Mouse (Mus musculus): Measurements from ENCODE around the gene Syngr3.
"Not testable (repeated sequence)": the region's sequence is repeated elsewhere in the genome, so short reads cannot be mapped to it uniquely, and the experiment has no call there.

Syngr3 gene

DNA sequence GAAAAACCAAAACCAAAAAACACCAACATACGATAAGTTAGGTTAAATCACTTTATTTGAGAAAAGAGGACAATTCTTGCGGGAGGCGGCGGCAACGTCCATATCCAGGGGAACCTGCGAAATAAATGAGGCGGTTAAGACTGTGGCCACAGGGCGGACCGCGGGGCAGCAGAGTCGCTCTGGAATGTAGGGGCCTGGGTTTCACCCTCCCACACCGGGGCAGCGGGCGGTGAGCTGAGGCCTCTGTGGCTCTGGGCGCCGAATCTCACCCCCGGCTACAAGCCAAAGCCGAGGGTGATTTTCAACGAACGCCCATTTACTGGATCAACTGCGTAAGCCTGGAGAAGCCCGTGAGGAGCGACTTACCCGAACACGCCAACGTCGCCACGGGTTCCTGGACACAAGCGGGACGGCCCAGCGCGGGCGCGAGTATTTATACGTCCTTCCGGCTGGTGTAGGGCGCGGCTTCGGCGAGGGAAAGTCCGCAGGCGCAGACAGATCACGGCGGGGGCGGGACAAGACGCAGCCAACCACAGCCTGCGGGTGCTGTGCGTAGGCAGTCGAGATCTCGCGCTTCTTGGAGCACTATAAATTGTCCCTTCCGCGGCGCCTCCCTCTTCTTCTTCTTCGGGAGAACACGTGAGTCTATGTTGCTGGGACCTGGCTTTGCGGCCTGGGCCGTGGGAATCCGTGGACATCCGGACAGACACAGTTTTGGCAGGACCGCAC is 29.9 kb upstream of the Syngr3 start:
- DNase-seq (ENCODE audit: low spot score), result peak; percentile 92

DNA sequence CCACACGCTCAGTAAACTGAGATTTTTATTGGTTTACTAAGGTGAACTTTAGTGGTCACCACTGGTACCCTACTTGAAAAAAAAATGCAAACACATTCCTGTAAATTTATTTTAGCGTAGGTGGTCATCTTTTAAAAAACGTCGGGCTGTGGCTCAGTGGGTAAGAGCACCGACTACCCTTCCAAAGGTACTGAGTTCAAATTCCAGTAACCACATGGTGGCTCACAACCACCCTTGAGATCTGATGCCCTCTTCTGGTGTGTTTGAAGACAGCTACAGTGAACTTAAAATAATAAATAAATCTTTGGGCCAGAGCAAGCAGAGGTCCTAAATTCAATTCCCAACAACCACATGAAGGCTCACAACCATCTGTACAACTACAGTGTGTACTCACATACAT is 29.2 kb upstream of the Syngr3 start:
- DNase-seq (ENCODE audit: low spot score), result not testable (repeated sequence)

DNA sequence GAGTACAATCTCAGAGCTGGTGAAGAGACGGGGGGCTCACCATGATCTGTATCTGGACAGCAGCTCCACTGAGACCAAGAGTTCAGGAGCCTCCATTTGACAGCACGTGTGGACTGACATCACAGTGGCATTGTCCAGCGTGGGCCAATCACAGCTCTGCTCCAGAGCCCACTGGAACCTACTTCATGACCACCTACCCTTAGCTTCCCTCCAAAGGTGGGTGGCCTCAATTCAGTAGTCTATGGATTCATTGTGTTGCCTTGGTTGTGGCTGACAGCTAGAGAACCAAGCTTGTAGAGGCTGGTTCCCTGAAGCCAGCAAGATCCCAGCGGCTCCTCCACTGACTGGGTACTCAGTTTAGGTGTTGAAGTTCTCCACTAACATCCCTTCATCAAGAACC is 28.2 kb upstream of the Syngr3 start, which contains the start of the genes Rnf151 and Rps2:
TSS of gene Rnf151 (minus strand) at position 121 of the 400 bp plus-strand sequence.
TSS of gene Rps2 (plus strand) at position 174 of the 400 bp plus-strand sequence.
- DNase-seq (ENCODE audit: low spot score), result no peak

DNA sequence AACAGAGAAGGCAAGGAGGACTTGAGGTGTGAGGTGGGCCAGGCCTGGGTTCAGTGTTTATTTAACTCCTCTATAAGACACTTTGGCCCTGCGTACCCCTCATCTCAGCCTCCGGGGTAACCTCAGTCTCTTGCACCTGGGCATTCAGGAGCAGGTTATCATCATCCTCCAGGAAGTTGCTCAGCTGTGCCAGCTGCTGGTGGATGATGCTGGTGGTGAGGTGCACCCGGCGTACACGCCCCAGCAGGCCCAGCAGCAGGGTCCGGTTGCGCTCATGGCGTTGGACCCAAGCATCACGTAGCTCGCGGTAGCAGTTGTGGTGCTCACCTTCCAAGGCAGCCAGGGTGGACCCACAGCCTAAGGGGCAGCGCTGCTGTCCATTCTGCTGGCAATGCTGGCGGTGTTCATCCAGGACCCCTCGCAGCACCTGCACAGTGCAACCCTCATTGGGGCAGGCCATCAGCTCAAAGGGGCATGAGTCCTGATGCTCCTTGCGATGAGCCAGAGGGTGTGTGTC is 26.5 kb upstream of the Syngr3 start:
- DNase-seq (ENCODE audit: low spot score), result no peak

DNA sequence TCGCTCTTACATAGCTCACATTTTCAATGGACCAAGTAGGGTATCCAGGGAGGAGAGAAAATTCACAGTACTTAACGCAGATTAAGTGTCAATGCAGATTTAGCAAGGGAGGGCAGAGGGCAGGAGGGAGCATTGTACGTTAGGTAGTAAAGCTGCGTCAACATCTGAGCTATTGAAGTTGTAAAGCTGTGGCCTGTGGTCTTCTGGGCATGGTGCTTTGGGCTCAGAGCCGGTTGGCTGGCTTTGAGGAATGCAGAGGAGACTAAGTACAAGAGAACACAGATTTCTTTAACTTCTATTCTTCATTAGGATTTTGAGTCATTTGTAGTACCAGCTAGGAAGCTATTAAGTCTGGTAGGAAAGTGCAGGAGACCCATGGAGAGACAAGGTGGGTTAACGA is 25.8 kb upstream of the Syngr3 start:
- no peak for DNase-seq (ENCODE audit: low spot score)

DNA sequence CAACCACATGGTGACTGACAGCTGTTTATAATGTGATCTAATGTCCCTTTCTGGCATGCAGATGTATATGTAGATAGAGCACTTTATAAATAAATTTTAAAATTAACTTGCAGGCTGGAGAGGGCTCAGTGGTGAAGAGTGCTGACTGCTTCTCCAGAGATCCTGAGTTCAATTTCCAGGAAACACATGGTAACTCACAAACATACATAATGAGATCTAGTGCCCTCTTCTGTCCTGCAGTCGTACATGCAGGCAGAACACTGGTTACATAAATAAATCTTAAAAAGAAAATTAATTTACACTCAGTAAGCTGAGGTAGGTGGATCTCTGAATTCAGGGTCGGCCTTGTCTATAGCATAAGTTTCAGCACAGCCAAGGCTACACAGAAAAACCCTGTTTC is 18.9 kb upstream of the Syngr3 start:
- DNase-seq (ENCODE audit: low spot score), result no peak

DNA sequence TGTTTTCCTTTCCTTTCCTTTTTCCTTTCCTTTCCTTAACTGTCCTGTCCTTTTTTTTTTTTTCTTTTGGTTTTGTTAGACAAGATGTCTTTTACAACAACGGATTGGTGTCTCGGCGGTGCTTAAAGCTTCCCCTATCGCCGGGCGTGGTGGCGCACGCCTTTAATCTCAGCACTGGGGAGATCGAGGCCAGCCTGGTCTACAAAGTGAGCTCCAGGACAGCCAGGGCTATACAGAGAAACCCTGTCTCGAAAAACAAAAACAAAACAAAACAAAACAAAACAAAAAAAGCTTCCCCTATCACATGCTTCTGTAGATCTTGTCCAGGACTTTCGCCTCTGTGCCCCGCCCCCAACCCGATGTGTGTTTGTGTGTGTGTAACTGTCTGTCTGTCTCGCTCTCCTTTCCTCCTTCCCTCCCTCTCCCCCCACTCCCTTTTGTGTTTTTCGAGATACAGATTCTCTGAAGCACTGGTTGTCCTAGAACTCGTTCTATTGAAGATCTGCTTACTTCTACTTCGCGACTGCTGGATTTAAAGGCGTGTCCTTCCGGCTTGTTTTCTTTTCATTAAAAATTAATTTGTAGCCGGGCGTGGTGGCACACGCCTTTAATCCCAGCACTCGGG is 18.2 kb upstream of the Syngr3 start:
- no peak for DNase-seq (ENCODE audit: low spot score)

DNA sequence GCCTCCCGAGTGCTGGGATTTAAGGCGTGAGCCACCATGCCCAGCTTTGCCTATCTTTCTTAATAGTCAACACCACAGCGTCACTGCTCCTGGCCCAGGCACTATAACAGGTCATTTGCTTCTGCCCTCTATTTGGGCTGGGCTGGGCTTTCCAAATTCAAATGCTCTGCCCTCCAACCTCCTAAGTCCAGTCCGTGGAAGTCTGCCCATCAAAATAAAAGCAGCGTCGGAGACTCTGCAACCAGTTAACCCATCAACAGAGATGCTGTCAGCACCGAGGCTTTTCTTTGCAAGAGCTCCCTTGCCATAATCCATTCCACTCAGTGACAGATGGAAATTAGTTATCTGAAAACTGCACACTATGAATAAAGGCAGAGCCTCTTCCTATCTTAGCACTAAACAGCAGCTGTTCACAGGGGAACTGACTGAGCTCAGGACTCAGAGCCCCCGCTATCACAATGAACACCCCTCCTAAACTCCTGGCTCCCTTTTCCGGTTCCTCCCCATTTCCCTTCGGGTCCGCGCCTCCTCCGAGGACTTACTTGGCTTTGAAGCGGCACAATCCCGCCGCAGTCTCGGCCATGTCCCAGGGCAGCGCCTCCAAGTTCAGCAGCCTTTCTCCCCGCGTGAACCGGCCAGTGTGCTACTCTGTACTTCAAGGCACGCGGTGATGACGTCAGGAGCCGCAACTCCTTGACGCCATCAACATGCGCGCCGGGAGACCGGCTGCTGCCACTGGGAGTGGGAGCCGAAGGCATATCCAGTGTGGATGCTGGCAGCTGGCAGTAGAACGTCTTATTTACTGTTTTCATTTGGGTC is 17.4 kb upstream of the Syngr3 start, which contains the start of gene Tbl3:
TSS of gene Tbl3 (minus strand) at position 679 of the 819 bp plus-strand sequence.
- DNase-seq (ENCODE audit: low spot score), result peak; percentile 89

DNA sequence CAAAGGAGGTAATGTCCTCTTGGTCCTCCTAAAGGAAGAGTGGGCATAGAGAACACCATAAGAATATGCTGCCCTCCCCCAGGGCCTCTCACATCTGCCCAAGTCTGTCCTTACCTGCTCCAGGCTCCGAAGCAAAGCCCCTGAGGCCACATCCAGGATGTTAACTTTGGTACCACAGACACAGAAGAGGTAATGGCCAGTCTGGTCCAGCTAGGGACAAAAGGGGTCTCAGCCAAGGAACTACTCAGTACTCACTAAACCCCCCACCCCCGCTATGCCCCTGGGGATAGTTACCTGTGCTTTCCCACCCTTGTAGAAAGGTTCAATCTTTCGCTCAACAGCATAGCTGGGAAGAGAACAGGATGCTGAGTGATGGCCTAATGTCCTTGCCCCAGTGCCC is 16.1 kb upstream of the Syngr3 start:
- DNase-seq (ENCODE audit: low spot score), result no peak

DNA sequence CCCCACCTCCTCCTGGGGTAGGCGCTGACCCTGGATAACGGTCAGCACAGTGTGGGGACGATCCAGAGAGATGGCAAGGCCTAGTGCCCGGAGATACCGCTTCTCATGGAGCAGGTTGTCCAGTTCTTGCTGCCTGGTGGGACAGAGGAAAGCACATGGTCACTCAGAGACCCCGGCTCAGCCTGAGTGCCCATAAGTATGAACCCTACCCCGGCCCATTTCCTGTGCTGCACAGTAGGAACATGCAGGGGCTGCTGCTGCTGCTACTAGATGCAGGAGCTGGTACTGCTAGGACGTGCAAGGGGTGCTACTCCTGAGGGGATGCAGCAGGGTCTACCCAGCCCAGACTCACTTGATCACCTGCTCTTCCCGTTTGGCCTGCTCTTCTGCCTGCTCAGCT is 11.5 kb upstream of the Syngr3 start:
- no peak for DNase-seq (ENCODE audit: low spot score)

DNA sequence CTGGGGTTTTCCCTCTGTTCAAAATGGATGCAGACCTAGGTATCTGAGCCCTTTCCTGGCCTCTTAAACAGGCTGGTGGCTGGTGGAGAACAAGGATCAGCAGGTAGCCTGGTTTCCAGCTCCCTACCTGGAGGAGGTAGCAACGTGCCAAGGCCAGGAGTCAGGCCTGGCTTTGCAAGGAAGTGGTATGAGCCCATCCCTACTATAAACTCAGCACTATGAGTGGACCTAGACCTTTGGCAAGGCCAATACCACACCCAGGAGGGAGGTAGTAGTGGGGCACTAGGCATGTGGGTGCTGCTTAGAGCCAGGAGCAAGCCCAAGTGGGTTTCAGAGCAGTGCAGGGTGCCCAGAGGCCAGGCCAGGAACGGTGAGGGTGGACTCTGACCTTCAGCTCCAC is 9.7 kb upstream of the Syngr3 start:
- DNase-seq (ENCODE audit: low spot score), result no peak

DNA sequence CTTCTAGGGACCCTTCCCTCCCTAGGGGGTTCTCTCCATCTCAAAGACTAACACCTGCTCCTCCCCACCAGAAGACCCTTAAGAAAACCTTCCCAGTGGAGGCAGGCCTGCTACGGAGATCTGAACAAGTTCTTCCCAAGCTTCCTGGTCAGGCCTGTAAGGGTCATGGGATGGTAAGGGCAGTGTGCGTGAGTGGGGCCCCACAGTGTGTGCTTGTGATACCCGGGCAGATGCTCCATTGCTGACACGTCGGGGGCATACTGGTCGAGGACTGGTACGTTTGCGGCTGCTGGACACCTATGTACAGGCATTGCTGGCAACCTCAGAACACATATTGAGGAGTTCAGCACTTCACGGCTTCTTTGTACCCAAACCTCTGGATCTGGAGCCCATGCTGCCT is 9.0 kb upstream of the Syngr3 start:
- DNase-seq (ENCODE audit: low spot score), result no peak

DNA sequence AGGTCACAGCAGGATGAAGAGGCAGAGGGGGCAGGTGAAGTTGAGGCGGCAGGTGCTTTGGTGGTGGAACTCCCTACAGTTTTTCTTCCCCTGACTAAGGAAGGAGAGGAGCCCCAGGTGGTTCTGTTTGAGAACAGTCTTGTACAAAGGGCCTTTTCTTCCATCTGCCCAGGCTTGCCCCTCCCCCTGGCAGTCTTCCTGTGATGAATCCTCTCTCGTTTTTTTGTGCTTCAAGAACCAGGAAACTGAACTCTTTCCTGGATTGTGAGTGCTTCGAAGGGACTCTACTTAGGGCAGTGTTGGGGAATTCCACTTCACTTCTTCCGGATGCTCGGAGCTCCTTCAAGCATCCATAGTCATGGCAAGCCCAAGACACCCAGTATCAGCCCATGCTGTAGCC is 8.2 kb upstream of the Syngr3 start:
- DNase-seq (ENCODE audit: low spot score), result no peak

DNA sequence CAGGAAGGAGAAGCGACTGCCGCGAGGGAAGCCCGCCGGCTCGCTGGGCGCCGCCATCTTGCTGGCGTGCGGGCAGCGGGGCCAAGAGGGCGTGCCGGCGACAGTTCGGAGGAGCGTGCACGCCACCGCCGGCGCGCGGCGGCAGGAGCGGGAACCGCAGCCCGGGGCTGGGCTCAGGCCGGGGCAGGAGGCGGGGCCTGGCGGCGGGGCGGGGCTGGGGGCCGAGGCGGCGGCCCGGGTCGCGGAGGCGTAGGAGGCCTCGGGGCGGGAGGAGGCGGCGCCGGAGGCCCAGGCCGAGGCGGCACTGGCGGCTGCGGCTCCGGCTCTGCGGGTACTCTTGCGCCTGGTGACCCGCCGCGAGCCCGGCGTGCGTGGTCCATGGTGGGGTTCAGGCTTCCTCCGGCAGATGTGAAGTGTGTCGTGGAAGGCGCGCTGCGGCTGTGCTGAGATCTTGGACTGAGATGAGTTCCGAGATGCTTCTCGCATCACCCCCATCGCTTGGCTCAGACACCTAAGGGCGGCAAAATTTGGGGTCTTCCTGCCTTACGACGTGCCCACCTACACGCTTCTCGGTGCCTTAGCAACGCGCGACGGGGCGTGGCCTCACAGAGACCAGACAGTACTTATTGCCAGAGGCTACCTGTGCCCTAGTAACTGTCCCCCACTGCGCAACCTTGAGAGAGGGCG is 6.4 kb upstream of the Syngr3 start, which contains the start of the genes Gfer and Noxo1:
TSS of gene Gfer (minus strand) at position 146 of the 687 bp plus-strand sequence.
TSS of gene Noxo1 (plus strand) at position 224 of the 687 bp plus-strand sequence.
- DNase-seq (ENCODE audit: low spot score), result peak; percentile 67

DNA sequence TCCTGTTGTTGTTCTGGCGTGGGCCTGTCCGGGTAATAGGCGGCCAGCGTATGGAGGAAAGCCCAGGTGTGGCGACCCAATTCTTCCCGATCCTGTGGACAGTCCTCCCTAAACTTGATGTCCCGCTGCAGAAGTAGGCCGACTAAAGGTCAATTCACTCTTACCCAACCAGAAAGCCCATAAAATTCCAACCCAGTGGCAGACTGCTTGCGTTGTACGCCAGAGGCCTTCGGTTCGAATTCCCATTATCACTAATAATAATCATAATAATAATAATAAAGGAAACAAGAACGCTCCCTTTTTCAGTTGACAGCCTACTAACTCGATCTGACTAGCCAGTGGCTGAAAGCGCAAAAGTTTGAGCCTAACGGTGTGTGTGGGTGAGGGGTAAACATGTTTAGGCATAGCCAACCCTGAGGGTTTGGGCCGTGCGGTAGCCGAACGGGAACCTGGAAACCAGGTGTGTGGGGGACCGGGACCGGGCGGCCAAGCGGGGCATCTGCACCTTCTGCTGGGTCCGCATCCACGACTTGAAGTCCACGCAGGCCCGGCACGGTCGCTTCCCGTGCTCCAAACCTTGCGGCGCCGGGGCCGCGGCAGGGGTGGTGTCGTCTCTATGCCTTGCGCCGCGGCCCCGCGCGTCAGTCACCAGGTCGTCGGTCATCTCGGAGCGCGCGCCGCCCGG is 5.7 kb upstream of the Syngr3 start:
- peak; percentile 29 for DNase-seq (ENCODE audit: low spot score)

DNA sequence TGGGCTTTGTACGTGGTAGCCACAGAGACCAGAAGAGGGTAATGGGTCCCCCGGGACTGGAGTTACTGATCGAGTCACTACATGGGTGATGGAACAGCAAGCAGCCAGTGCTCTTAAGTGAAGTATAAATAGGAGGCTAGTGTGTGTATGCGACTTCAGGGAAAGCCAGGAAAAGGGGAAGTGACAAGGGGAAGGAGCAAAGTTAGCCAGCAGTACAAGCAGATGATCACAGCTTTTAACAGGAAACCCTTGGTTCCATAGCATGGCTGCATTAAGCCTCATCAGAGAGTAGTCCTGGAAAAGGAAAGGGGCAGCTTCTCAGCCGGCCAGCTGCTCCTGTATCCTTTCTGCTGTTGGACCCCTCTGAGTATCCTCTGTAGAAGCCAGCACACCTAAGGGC is 2.6 kb upstream of the Syngr3 start:
- no peak for DNase-seq (ENCODE audit: low spot score)

DNA sequence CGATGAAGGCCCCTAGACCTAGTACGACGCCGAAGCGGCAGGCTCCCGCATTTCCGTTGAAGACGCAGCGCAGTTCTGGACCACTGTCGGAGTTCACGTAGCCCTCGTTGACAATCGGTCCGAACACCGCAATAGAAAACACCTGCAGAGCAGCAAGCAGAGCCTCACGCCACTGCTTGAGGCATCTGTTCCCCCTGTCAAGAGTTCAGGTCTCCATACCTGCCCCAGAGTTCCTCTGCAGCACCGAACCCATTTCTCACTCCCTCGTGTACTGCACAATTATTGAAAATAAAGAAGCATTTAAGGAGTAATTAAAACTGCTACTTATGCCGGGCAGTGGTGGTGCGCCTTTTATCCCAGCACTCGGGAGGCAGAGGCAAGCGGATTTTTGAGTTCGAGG is 2.2 kb downstream of the Syngr3 start:
- no peak for DNase-seq (ENCODE audit: low spot score)

DNA sequence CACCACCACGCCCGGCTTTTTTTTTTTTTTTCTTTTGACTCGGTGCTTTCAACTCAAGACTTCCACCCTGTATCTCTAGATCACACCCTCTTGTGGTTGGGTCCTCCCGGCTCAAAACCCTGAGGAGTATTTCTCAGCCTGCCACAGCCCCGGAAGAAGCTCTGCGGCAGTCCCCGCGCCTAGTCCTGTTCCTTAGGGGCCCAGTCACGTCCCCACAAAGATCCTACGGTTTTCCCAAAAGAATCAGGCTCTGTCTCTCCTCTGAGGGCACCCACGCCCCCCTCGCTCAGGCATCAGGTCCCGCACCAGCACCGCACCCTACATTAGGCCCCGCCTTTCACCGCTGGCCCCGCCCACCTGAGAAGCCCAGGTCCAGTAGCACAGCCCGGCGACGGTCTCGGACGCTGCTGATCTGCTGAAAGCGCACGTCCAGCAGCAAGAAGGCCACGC is 2.6 kb downstream of the Syngr3 start:
- no peak for DNase-seq (ENCODE audit: low spot score)

DNA sequence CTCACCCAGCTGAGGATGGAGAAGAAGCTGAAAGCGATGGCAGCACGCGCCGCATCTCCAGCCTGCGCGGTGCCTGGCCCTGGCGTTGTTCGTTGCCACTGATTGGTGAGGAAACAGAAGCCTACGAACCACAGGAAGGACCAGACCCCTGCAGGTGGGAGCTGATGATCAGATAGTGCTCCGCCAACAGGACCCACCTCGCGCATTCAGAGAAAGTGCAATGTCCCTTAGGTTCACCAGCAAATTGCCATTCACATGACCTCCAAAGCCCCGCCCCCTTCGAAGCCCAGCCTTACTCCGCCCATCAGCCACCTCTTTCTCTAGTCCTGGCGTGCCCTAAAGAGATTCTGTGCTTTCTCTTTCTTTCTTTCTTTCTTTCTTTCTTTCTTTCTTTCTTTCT is 3.2 kb downstream of the Syngr3 start:
- DNase-seq (ENCODE audit: low spot score), result no peak

DNA sequence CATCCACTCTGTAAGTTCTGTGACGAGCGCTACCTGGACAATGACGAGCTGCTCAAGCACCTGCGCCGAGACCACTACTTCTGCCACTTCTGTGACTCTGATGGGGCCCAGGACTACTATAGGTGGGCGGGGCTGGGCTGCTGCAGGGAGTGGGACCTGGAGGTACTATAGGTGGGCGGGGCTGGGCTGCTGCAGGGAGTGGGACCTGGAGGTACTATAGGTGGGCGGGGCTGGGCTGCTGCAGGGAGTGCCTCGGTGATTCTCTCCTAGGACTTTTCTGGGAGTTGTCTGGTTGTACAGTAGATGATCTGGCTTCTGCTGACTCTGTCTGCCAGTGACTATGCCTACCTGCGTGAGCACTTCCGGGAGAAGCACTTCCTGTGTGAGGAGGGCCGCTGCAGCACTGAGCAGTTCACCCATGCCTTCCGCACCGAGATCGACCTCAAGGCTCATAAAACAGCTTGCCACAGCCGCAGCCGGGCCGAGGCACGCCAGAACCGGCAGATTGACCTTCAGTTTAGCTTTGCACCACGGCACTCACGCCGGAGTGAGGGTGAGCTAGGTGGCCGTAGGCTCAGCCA is 12.2 kb downstream of the Syngr3 start:
- DNase-seq (ENCODE audit: low spot score), result no peak

DNA sequence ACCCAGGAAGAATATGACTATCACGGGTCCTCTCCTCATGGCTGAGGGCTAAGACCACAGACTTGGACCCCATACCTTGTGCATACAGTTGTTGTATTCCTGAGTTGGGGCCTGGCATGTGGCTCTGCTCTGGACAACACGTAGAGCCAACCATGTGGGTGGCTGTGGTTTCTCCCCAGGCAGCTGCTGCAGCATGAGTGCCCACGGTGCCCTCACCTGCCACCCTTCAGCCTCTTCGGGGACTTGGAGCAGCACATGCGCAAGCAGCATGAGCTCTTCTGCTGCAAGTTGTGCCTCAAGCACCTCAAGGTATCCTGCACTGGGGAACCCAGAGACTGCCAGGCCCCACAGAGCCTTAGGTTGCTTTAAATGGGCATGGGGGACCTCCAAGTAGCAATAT is 12.9 kb downstream of the Syngr3 start:
- DNase-seq (ENCODE audit: low spot score), result no peak
